Mouse (Mus musculus) MEL (cell line): ENCODE data around the gene Tcea3. TPM values are rescaled to one million over a fixed set of nuclear protein-coding genes. Genes with fewer than 3 reads are reported as not detected.

ENCODE experiments used
- DNase-seq: peaks from one replicate; pipeline ENCODE4 v3.0.0; 2011; ENCODE audit warnings: low read depth, low spot score
- H3K27ac ChIP-seq: 2 replicates; pipeline ENCODE4 v1.5.1; 2012; ENCODE audit warnings: low read depth, mild to moderate bottlenecking, control low read depth, low read length, moderate library complexity; ENCODE audit not compliant: control insufficient read depth
- H3K27me3 ChIP-seq, 2 experiments: fragments of 150-350 bp in 1 of 2; sonication (generic) in 1 of 2; 2 replicates each; pipeline ENCODE4 v1.6.1; 2012; ENCODE audit warnings: low read length in 2 of 2, mild to moderate bottlenecking in 2 of 2, improper control_type of control experiment in 1 of 2, moderate library complexity in 1 of 2; ENCODE audit not compliant: insufficient read depth in 2 of 2, control insufficient read depth in 1 of 2
- H3K36me3 ChIP-seq, 2 experiments: 2 replicates each; pipeline ENCODE4 v1.6.1; 2012 to 2014; ENCODE audit warnings: low read length in 2 of 2, improper control_type of control experiment in 1 of 2, inconsistent platforms in 1 of 2, mild to moderate bottlenecking in 1 of 2; ENCODE audit not compliant: insufficient read depth in 2 of 2, control insufficient read depth in 1 of 2
- H3K4me1 ChIP-seq, 2 experiments: fragments of 150-350 bp in 1 of 2; sonication (generic) in 1 of 2; 2 replicates each; pipeline ENCODE4 v1.6.1; 2012; ENCODE audit warnings: low read length in 2 of 2, improper control_type of control experiment in 1 of 2, mild to moderate bottlenecking in 1 of 2; ENCODE audit not compliant: insufficient read depth in 2 of 2, control insufficient read depth in 1 of 2
- H3K4me3 ChIP-seq, 2 experiments: fragments of 150-350 bp in 1 of 2; sonication (generic) in 1 of 2; 2 replicates each; pipeline ENCODE4 v1.5.1; 2012; ENCODE audit warnings: low read depth in 2 of 2, low read length in 2 of 2, mild to moderate bottlenecking in 2 of 2, moderate library complexity in 2 of 2, control low read depth in 1 of 2, improper control_type of control experiment in 1 of 2; ENCODE audit not compliant: control insufficient read depth in 1 of 2, insufficient read depth in 1 of 2
- H3K79me2 ChIP-seq: 2 replicates; pipeline ENCODE4 v1.6.1; 2012; ENCODE audit warnings: mild to moderate bottlenecking, low read length, moderate library complexity; ENCODE audit not compliant: control insufficient read depth, poor library complexity, insufficient read depth
- H3K9ac ChIP-seq: 2 replicates; pipeline ENCODE4 v1.6.1; 2012; ENCODE audit warnings: low read depth, mild to moderate bottlenecking, control low read depth, low read length, moderate library complexity; ENCODE audit not compliant: control insufficient read depth, poor library complexity, severe bottlenecking
- H3K9me3 ChIP-seq: fragments of 150-350 bp; sonication (generic); replicated peaks from 2 replicates; pipeline ENCODE4 v1.6.1; 2012; ENCODE audit warnings: mild to moderate bottlenecking, low read length, improper control_type of control experiment, moderate library complexity; ENCODE audit not compliant: insufficient read depth
- CHD1 ChIP-seq: IDR thresholded peaks from 2 replicates; pipeline ENCODE4 v1.6.1; 2012; ENCODE audit warnings: low read depth, mild to moderate bottlenecking, inconsistent platforms, low read length, improper control_type of control experiment
- CTCF ChIP-seq, 3 experiments: IDR thresholded peaks in 2 of 3; conservative IDR thresholded peaks in 1 of 3; 2 replicates each; pipeline ENCODE4 v1.5.1; 2011 to 2012; ENCODE audit warnings: low read length in 3 of 3, low read depth in 2 of 3, mild to moderate bottlenecking in 2 of 3, improper control_type of control experiment in 1 of 3, inconsistent platforms in 1 of 3, mixed read lengths in 1 of 3, moderate library complexity in 1 of 3; ENCODE audit not compliant: control insufficient read depth in 1 of 3, insufficient read depth in 1 of 3, poor library complexity in 1 of 3, severe bottlenecking in 1 of 3
- E2F4 ChIP-seq: IDR thresholded peaks from 2 replicates; pipeline ENCODE4 v1.6.1; 2011; ENCODE audit warnings: low read depth, low read length, improper control_type of control experiment, borderline replicate concordance
- ELF1 ChIP-seq: IDR thresholded peaks from 2 replicates; pipeline ENCODE4 v1.6.1; 2014; ENCODE audit warnings: low read depth, mild to moderate bottlenecking, inconsistent platforms, low read length, improper control_type of control experiment, moderate library complexity
- EP300 ChIP-seq, 2 experiments: IDR thresholded peaks; 2 replicates each; pipeline ENCODE4 v1.6.1; 2011; ENCODE audit warnings: improper control_type of control experiment in 2 of 2, low read length in 2 of 2, low read depth in 1 of 2, mild to moderate bottlenecking in 1 of 2
- ETS1 ChIP-seq: IDR thresholded peaks from 2 replicates; pipeline ENCODE4 v1.6.1; 2012; ENCODE audit warnings: low read depth, mild to moderate bottlenecking, inconsistent platforms, low read length, improper control_type of control experiment, moderate library complexity
- GATA1 ChIP-seq: IDR thresholded peaks from 2 replicates; pipeline ENCODE4 v1.6.1; 2011; ENCODE audit warnings: low read depth, low read length, improper control_type of control experiment
- HCFC1 ChIP-seq: IDR thresholded peaks from 2 replicates; pipeline ENCODE4 v1.6.1; 2012; ENCODE audit warnings: low read depth, mild to moderate bottlenecking, inconsistent platforms, low read length, improper control_type of control experiment, moderate library complexity
- JUND ChIP-seq: IDR thresholded peaks from 2 replicates; pipeline ENCODE4 v1.6.1; 2011; ENCODE audit warnings: low read depth, mild to moderate bottlenecking, improper control_type of control experiment, low read length
- MAFK ChIP-seq: IDR thresholded peaks from 2 replicates; pipeline ENCODE4 v1.6.1; 2011; ENCODE audit warnings: low read depth, mild to moderate bottlenecking, low read length, improper control_type of control experiment, borderline replicate concordance
- MEF2A ChIP-seq: IDR thresholded peaks from 2 replicates; pipeline ENCODE4 v1.6.1; 2014; ENCODE audit warnings: low read depth, mild to moderate bottlenecking, inconsistent platforms, low read length, improper control_type of control experiment; ENCODE audit not compliant: poor library complexity, insufficient replicate concordance, severe bottlenecking; ENCODE audit errors: extremely low read depth
- MXI1 ChIP-seq: IDR thresholded peaks from 2 replicates; pipeline ENCODE4 v1.6.1; 2011; ENCODE audit warnings: mild to moderate bottlenecking, low read depth, low read length, improper control_type of control experiment
- POLR2AphosphoS2 ChIP-seq: IDR thresholded peaks from 2 replicates; pipeline ENCODE4 v1.6.1; 2011; ENCODE audit warnings: low read length, improper control_type of control experiment
- POLR2AphosphoS5 ChIP-seq: IDR thresholded peaks from 2 replicates; pipeline ENCODE4 v1.6.1; 2012; ENCODE audit warnings: low read depth, borderline replicate concordance, mild to moderate bottlenecking, inconsistent platforms, low read length, moderate library complexity, mixed read lengths
- RCOR1 ChIP-seq: IDR thresholded peaks from 2 replicates; pipeline ENCODE4 v1.6.1; 2012; ENCODE audit warnings: low read depth, mild to moderate bottlenecking, inconsistent platforms, low read length, improper control_type of control experiment
- SMC3 ChIP-seq: IDR thresholded peaks from 2 replicates; pipeline ENCODE4 v1.6.1; 2011; ENCODE audit warnings: low read depth, low read length, improper control_type of control experiment
- TAL1 ChIP-seq: IDR thresholded peaks from 2 replicates; pipeline ENCODE4 v1.6.1; 2012; ENCODE audit warnings: mild to moderate bottlenecking, inconsistent platforms, low read length, moderate library complexity, mixed read lengths
- TCF12 ChIP-seq: IDR thresholded peaks from 2 replicates; pipeline ENCODE4 v1.6.1; 2014; ENCODE audit warnings: low read depth, mild to moderate bottlenecking, inconsistent platforms, low read length, improper control_type of control experiment, moderate library complexity
- UBTF ChIP-seq: IDR thresholded peaks from 2 replicates; pipeline ENCODE4 v1.6.1; 2012; ENCODE audit warnings: low read depth, mild to moderate bottlenecking, inconsistent platforms, low read length, improper control_type of control experiment, moderate library complexity, borderline replicate concordance; ENCODE audit not compliant: insufficient read depth
- USF1 ChIP-seq: IDR thresholded peaks from 2 replicates; pipeline ENCODE4 v1.6.1; 2014; ENCODE audit warnings: low read depth, mild to moderate bottlenecking, inconsistent platforms, low read length, improper control_type of control experiment, moderate library complexity
- USF2 ChIP-seq, 2 experiments: IDR thresholded peaks; 2 replicates each; pipeline ENCODE4 v1.6.1; 2011 to 2012; ENCODE audit warnings: improper control_type of control experiment in 2 of 2, low read length in 2 of 2, borderline replicate concordance in 1 of 2, inconsistent platforms in 1 of 2, low read depth in 1 of 2, mild to moderate bottlenecking in 1 of 2; ENCODE audit not compliant: insufficient read depth in 1 of 2
- ZNF384 ChIP-seq: IDR thresholded peaks from 2 replicates; pipeline ENCODE4 v1.6.1; 2012; ENCODE audit warnings: low read depth, mild to moderate bottlenecking, inconsistent platforms, low read length, improper control_type of control experiment
- polyA plus RNA-seq, 2 experiments: library from polyadenylated mRNA; stranded (reverse) in 1 of 2; unstranded in 1 of 2; fragments of >175 nt in 1 of 2; fragments of >200 nt in 1 of 2; gene quantifications; 2 replicates each; pipeline versions ENCODE4 v1.2.1 to v1.2.4; 2012; ENCODE audit warnings: low replicate concordance in 2 of 2, low read depth in 1 of 2; ENCODE audit not compliant: insufficient read length in 2 of 2, insufficient read depth in 1 of 2, missing spikeins in 1 of 2
- total RNA-seq: library from RNA; depleted of rRNA; stranded (reverse); fragments of 300-350 nt; gene quantifications from 2 replicates; pipeline ENCODE4 v1.2.3, GENCODE M21; 2012

Gene Tcea3
- total and polyA plus RNA-seq, 3 experiments, result not detected

DNA sequence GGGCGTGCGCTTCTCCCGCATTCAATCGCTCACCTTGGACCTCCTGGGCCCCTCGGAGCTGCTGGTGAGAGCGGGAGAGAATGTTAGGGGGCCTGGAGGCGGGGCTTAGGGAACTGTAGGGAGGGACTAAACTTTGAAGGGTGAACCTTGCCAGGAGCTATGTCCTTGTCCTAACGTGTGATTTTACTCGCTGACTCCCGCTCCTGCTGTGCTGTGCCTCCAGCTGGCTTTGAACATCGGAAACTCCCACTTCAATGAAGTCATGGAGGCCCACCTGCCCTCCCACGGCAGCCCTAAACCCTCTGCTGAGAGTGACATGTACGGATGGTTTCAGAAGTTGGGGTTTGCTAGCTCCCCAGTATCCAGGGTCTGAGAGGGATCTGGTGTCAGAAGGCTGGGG lies 8.9 kb upstream of the Tcea3 start:
- Histone ChIP-seq H3K27ac (no peak overlapping the region), H3K4me1 (no peaks in the 10 kb centered on the region), H3K36me3 (no peaks in the 10 kb centered on the region), H3K79me2 (no peaks in the 10 kb centered on the region), H3K9me3 (no peaks in the 10 kb centered on the region), H3K9ac (no peak overlapping the region), H3K27me3 (no peaks in the 10 kb centered on the region), H3K4me3 (no peak overlapping the region)
- DNase-seq, result no peak
- no peak for TF ChIP-seq ZNF384
- TF ChIP-seq USF1, result no peak
- TF ChIP-seq EP300 (IDR thresholded peaks at IDR 0.05; ENCODE audit: low read depth in 1 of 2, low read length in 2 of 2), result no peak
- no peak for TF ChIP-seq POLR2AphosphoS2
- no peak for TF ChIP-seq HCFC1
- TF ChIP-seq MEF2A, result no peak
- TF ChIP-seq ELF1, result no peak
- TF ChIP-seq UBTF, result no peak
- TF ChIP-seq E2F4, result no peak
- TF ChIP-seq USF2 (IDR thresholded peaks at IDR 0.05; ENCODE audit: borderline replicate concordance in 1 of 2, insufficient read depth in 1 of 2, low read depth in 1 of 2, low read length in 2 of 2), result no peak
- TF ChIP-seq POLR2AphosphoS5, result no peak

DNA sequence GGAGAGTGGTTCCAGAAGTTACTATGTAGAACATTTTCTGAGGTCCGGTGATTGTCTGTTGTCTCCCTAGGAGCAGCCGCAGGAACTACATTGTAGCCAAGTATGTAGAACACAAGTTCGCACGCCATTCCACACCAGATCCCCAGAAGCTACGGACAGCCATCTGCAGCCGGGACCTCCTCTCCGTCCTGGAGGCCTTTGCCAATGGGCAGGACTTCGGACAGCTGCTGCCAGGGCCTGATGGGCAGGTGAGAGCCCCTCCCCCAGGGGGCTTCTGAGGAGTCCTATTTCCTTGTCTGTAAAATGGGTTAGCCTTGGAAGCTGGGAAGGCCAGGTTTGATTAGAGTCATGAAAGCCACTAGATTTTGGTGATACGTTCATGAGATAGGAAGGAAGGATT lies 8.4 kb upstream of the Tcea3 start:
- H3K79me2 ChIP-seq, result no peaks in the 10 kb centered on the region
- H3K9ac ChIP-seq, result no peak overlapping the region
- H3K27ac ChIP-seq, result no peak overlapping the region
- TF ChIP-seq EP300 (IDR thresholded peaks at IDR 0.05; ENCODE audit: low read depth in 1 of 2, low read length in 2 of 2) (no peak), TAL1 (no peak), SMC3 (no peak), CHD1 (no peak), GATA1 (no peak), ELF1 (no peak), MXI1 (no peak), ETS1 (no peak), RCOR1 (no peak), E2F4 (no peak), CTCF (IDR thresholded peaks at IDR 0.05 in 2 of 3, conservative IDR thresholded peaks at IDR 0.05 in 1 of 3; ENCODE audit: control insufficient read depth in 1 of 3, insufficient read depth in 1 of 3, low read depth in 2 of 3, low read length in 3 of 3, poor library complexity in 1 of 3, severe bottlenecking in 1 of 3) (no peak), JUND (no peak), USF1 (no peak), TCF12 (no peak), MAFK (no peak)
- no peaks in the 10 kb centered on the region for H3K4me1 ChIP-seq
- H3K9me3 ChIP-seq, result no peaks in the 10 kb centered on the region
- DNase-seq, result no peak
- no peak overlapping the region for H3K4me3 ChIP-seq
- H3K27me3 ChIP-seq, result no peaks in the 10 kb centered on the region
- no peaks in the 10 kb centered on the region for H3K36me3 ChIP-seq
